Mouse (Mus musculus) spleen, adult 2 months (tissue): Measurements from ENCODE around the gene Mn1.

Experiments used
- CTCF ChIP-seq: fragments of 200-500 bp; IDR thresholded peaks from 2 replicates; pipeline ENCODE4 v1.5.1; 2011; ENCODE audit warnings: mild to moderate bottlenecking, inconsistent platforms; ENCODE audit not compliant: insufficient read depth, insufficient read length, insufficient replicate concordance; ENCODE audit errors: extremely low read depth
- POLR2A ChIP-seq: fragments of 200-500 bp; IDR thresholded peaks from 2 replicates; pipeline ENCODE4 v1.6.1; 2011; ENCODE audit warnings: low read depth, low read length, inconsistent platforms

DNA sequence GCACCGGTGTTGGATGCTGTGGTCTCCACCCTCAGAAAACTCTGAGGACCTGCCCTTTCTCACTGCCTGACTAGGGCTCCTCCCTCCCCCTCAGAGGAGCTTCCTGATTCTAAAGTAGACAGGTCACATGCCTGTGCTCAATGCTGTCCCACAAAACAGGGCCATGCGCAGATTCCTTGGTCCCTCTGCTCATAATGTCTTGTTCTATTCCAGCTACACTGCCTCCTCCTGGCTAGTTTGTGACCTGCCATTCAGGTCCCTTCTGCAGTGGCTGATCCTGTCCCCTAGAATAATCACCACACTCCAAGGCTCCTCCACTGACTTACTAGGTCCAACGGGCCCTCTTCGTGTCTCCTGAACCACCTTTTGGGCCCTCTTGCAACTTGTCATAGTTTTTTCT, 21.0 kb upstream of the Mn1 start:
- TF ChIP-seq CTCF (no peak), POLR2A (no peak)
